ENCODE assay signal across 29 mouse cellular contexts in the genomic region with DNA sequence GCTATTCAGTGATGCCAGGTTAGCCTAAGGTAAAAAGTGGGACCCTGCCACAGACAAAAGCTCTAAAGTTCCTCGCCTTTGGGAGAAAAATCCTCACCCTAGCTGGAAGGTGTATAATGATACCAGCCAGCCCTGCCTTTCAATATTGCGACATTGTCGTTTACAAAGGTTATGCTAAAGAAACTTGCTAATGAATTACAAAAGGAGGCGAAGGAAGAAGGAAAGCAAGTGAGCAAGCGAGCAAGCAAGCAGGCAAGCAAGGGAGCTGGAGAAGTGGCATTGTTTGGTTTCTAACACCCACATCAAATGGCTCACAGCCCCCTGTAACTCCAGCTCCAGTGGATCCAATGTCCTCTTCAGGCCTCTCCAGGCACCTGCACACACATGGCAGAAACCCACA. TPM values are rescaled to one million over a fixed set of nuclear protein-coding genes. Genes with fewer than 3 reads are reported as not detected.
"Had no signal": no experiment of that assay in that cellular context is flagged by ENCODE, and none has a peak within 500 bp of the region (broad histone marks: within the 10 kb centered on the region; RNA-seq: fewer than 3 reads in every experiment).

No protein-coding gene starts in this region.

- H3K4me1 ChIP-seq: hindbrain, embryonic 13.5 days; hindbrain, embryonic 15.5 days; limb, embryonic 12.5 days; liver, embryonic 13.5 days; liver, embryonic 15.5 days had no signal

- H3K27ac ChIP-seq: gastrocnemius, adult 2 months; hindbrain, embryonic 10.5 days; hindbrain, embryonic 13.5 days; hindbrain, embryonic 15.5 days; hindbrain, postnatal 0 days; layer of hippocampus, adult 2 months; left cerebral cortex, adult 2 months; limb, embryonic 10.5 days; limb, embryonic 12.5 days; liver, embryonic 13.5 days; liver, embryonic 15.5 days had no signal

- DNase-seq: gastrocnemius, adult 2 months; gastrocnemius, postnatal 10 days; gastrocnemius, postnatal 25 days; heart, adult 18-20 months; heart, postnatal 10 days; heart, postnatal 4 days; kidney, adult 11 months; kidney, adult 2 months; kidney, postnatal 10 days; kidney, postnatal 25 days; kidney, postnatal 4 days; liver; liver, embryonic 13.5 days had no signal

- H3K9me3 ChIP-seq: heart, embryonic 10.5 days; heart, embryonic 12.5 days; hindbrain, embryonic 10.5 days; hindbrain, embryonic 13.5 days; hindbrain, embryonic 15.5 days; limb, embryonic 10.5 days; limb, embryonic 12.5 days; liver, embryonic 13.5 days; liver, embryonic 15.5 days had no signal

- H3K4me3 ChIP-seq: gastrocnemius, adult 2 months; heart, embryonic 10.5 days; heart, embryonic 12.5 days; hindbrain, embryonic 10.5 days; hindbrain, embryonic 13.5 days; hindbrain, embryonic 15.5 days; layer of hippocampus, adult 2 months; left cerebral cortex, adult 2 months; limb, embryonic 10.5 days; limb, embryonic 12.5 days; liver, embryonic 13.5 days; liver, embryonic 15.5 days had no signal

- H3K4me2 ChIP-seq: heart, embryonic 12.5 days; hindbrain, embryonic 13.5 days; hindbrain, embryonic 15.5 days; limb, embryonic 12.5 days; liver, embryonic 11.5 days; liver, embryonic 13.5 days; liver, embryonic 15.5 days had no signal

- ATAC-seq: hindbrain, postnatal 0 days; intestine, embryonic 16.5 days had no signal

- H3K27me3 ChIP-seq: hindbrain, embryonic 13.5 days; hindbrain, embryonic 15.5 days had no signal

- H3K9ac ChIP-seq: heart, embryonic 12.5 days; hindbrain, embryonic 13.5 days; hindbrain, embryonic 15.5 days; limb, embryonic 12.5 days; liver, embryonic 13.5 days; liver, embryonic 15.5 days had no signal

- H3K36me3 ChIP-seq: heart, embryonic 10.5 days; heart, embryonic 12.5 days; hindbrain, embryonic 10.5 days; hindbrain, embryonic 13.5 days; hindbrain, embryonic 15.5 days; limb, embryonic 10.5 days; limb, embryonic 12.5 days; liver, embryonic 13.5 days; liver, embryonic 15.5 days had no signal

RNA-seq across cellular contexts. Expression of a gene that starts 9.7 kb away (rescaled TPM):
- polyA plus RNA-seq: liver, embryonic 11.5 days; liver, embryonic 13.5 days; liver, embryonic 15.5 days had no signal

RNA-seq across cellular contexts. Expression of a gene that starts 31.1 kb away (rescaled TPM):
- polyA plus RNA-seq: heart, embryonic 12.5 days; heart, embryonic 14.5 days; hindbrain, embryonic 13.5 days; intestine, embryonic 16.5 days; kidney, embryonic 16.5 days; limb, embryonic 12.5 days; limb, embryonic 14.5 days had no signal
